Mouse (Mus musculus) hindlimb bud, embryonic 11.5 days (tissue): ENCODE measurements around the gene Mllt10.

Experiments
- DNase-seq: peaks from one replicate; pipeline ENCODE4 v3.0.0-alpha.2; 2012; ENCODE audit warnings: low read depth, low spot score; ENCODE audit errors: extremely low spot score

Gene Mllt10

GRCm38 (mm10) chr2:18050541-18050985 lies 4.5 kb upstream of the Mllt10 start:
- DNase-seq: no peak

GRCm38 (mm10) chr2:18051026-18051830 lies 3.8 kb upstream of the Mllt10 start:
- DNase-seq: no peak

- no peak for DNase-seq
Measured at GRCm38 (mm10) chr2:18051831-18052170, 3.2 kb upstream of the Mllt10 start.

- DNase-seq: no peak
Measured at GRCm38 (mm10) chr2:18052581-18052980, 2.5 kb upstream of the Mllt10 start.

- no peak for DNase-seq
Measured at GRCm38 (mm10) chr2:18053243-18053950, 1.6 kb upstream of the Mllt10 start.

GRCm38 (mm10) chr2:18053951-18054530 lies 996 bp upstream of the Mllt10 start:
- no peak for DNase-seq

- no peak for DNase-seq
Measured at GRCm38 (mm10) chr2:18055929-18056785, 1.1 kb downstream of the Mllt10 start.

GRCm38 (mm10) chr2:18056786-18057255 lies 1.8 kb downstream of the Mllt10 start:
- no peak for DNase-seq

- DNase-seq: no peak
Measured at GRCm38 (mm10) chr2:18057336-18058145, 2.5 kb downstream of the Mllt10 start.

- DNase-seq: no peak
Measured at GRCm38 (mm10) chr2:18058146-18058708, 3.2 kb downstream of the Mllt10 start.

- no peak for DNase-seq
Measured at GRCm38 (mm10) chr2:18059063-18059462, 4.0 kb downstream of the Mllt10 start.

- no peak for DNase-seq
Measured at GRCm38 (mm10) chr2:18059891-18060290, 4.9 kb downstream of the Mllt10 start.

GRCm38 (mm10) chr2:18060396-18060795 lies 5.4 kb downstream of the Mllt10 start:
- DNase-seq: no peak

- DNase-seq: no peak
Measured at GRCm38 (mm10) chr2:18063763-18064251, 8.8 kb downstream of the Mllt10 start.

GRCm38 (mm10) chr2:18064356-18064858 lies 9.4 kb downstream of the Mllt10 start:
- no peak for DNase-seq

- DNase-seq: no peak
Measured at GRCm38 (mm10) chr2:18064941-18065707, 10.1 kb downstream of the Mllt10 start.

- DNase-seq: no peak
Measured at GRCm38 (mm10) chr2:18065708-18066030, 10.6 kb downstream of the Mllt10 start.

- no peak for DNase-seq
Measured at GRCm38 (mm10) chr2:18066436-18066835, 11.4 kb downstream of the Mllt10 start.
